Mouse (Mus musculus) small intestine, adult 2 months (tissue): ENCODE data around the gene Ccdc84.

Experiments
- CTCF ChIP-seq: fragments of 200-500 bp; IDR thresholded peaks from 2 replicates; pipeline ENCODE4 v1.5.1; 2012; ENCODE audit warnings: low read depth, mild to moderate bottlenecking, control low read depth, inconsistent platforms, low read length, moderate library complexity, mixed read lengths; ENCODE audit not compliant: insufficient replicate concordance, insufficient read length; ENCODE audit errors: extremely low read depth
- POLR2A ChIP-seq: fragments of 200-500 bp; IDR thresholded peaks from 2 replicates; pipeline ENCODE4 v1.6.1; 2012; ENCODE audit warnings: low read depth, mild to moderate bottlenecking, control low read depth, inconsistent platforms, low read length, moderate library complexity

DNA sequence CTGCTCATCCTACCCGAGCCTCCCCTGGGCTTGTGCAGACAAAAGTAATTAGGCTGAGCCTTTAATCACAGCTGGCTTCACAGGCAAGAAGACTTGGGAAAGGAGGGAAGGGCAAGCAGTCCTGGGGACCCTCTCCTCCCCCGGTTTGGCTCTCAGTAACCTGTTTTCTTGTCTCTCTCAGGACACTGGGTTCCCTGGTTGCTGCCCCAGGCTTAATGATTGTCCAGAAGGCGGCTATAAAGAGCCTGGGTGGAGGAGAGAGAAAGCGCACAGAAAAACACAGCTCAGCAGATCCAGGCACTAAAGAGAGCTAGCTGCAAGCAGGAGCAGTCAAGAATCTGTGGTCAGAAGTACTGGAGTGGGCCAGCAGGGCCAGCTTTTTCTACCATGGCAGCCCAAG lies 20.3 kb downstream of the Ccdc84 start:
- TF ChIP-seq CTCF (no peak), POLR2A (no peak; the same call in 1 of the 2 replicates)
